Mouse (Mus musculus) ES-Bruce4 (cell line): ENCODE results near the gene Asb13.

Experiments
- CTCF ChIP-seq: IDR thresholded peaks from one replicate; pipeline ENCODE4 v1.8.1; 2011; ENCODE audit warnings: low read depth, low read length
- EP300 ChIP-seq: IDR thresholded peaks from 2 replicates; pipeline ENCODE4 v1.6.1; 2011; ENCODE audit warnings: low read depth, low read length; ENCODE audit not compliant: insufficient read depth
- POLR2A ChIP-seq: IDR thresholded peaks from one replicate; pipeline ENCODE4 v1.8.1; 2011; ENCODE audit warnings: low read length; ENCODE audit not compliant: insufficient read depth

DNA sequence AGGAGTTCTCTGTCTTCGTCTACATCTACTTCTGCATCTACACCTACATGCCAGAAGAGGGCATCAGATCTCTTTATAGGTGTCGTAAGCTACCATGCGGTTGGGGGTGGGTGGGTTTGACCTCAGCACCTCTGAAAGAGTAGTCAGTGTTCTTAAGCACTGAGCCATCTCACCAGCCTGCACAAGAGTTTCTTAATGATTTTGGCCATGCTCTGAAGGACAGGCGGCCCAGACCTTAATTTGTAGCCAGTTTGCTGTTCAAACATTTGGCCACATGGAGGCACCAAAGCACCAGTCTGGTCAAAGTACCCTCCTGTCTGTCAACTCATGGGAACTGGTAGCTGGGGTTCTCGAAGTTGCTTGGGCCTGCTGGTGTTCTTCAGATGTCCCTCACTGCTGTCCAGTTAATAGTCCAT, 31.5 kb downstream of the Asb13 start:
- TF ChIP-seq CTCF (peak; percentile 66), POLR2A (no peak), EP300 (no peak)
